Mouse (Mus musculus): ENCODE measurements around the gene Tia1. TPM values are rescaled to one million over a fixed set of nuclear protein-coding genes. Genes with fewer than 3 reads are reported as not detected.

The Tia1 gene
- polyA plus RNA-seq, 1 experiment from 2014 or later, result 232 TPM

DNA sequence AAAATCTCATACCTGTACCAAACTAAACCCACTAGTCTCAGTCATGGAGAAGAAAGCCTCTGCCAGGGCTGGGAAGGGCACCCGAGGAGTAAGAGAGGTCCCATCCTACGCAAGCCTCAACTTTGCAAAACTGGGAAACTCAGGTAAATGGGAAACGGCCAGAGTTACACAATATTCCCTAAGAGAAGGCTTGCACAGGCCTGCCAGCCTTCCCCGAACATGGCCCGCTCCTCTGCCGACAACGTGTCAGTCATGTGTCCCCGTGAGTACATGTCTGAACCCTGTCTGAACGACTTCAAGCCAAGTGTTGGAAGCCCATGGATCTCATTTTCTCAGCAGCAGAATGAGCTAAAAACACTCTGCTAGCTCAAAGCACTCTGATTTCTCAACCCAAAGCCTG lies 9.0 kb upstream of the Tia1 start:
- 0 out of 2 replicates have a peak overlapping the region, but pooled peaks have one; percentile 5 for H3K9ac ChIP-seq (ENCODE audit: low read depth, low read length)
- no peak for ATAC-seq
- WGBS, result 82% methylated on average over 9 of the region's 9 CpGs

DNA sequence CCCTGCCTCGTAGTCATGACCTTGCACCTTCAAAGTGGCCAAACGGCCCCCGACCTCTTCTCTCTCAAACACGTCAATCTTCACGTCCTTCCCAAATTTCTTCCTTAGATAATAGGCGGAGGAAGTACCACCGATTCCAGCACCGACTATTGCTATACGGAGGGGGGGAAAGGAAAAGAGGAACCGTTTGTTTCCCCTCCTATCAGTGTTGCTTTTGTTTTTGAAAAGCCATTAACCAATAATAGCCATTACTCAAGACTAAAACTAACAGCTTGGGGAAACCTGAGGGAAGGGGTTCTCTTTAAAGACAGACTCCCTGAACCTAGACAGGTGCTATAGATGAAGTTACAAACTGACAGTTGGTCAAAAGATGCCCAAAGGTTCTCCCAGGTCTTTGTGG lies 8.1 kb upstream of the Tia1 start:
- Histone ChIP-seq H3K4me2 (ENCODE audit: low read length) (peak overlapping the region; percentile 80), H3K27ac (ENCODE audit: low read depth, low read length) (peak overlapping the region; percentile 94), H3K9me3 (ENCODE audit: control insufficient read depth, low read length) (no peaks in the 10 kb centered on the region), H3K4me3 (ENCODE audit: low read length) (peak overlapping the region; percentile 83), H3K27me3 (replicated peaks; ENCODE audit: control insufficient read depth, insufficient read depth, low read length) (no peaks in the 10 kb centered on the region), H3K9ac (ENCODE audit: low read depth, low read length) (peak overlapping the region; percentile 94), H3K4me1 (ENCODE audit: control insufficient read depth, insufficient read depth, low read depth, low read length) (peaks cover 28% of the 10 kb centered on the region), H3K36me3 (ENCODE audit: control insufficient read depth, insufficient read depth, low read length) (peaks cover 15% of the 10 kb centered on the region)
- WGBS, result 17% methylated on average over 10 of the region's 10 CpGs
- ATAC-seq, result no peak

More for the DNA sequence above, 9.0 kb upstream of the Tia1 start:
- Histone ChIP-seq H3K4me2 (ENCODE audit: low read length) (peak overlapping the region; percentile 80), H3K4me1 (ENCODE audit: control insufficient read depth, insufficient read depth, low read depth, low read length) (peaks cover 25% of the 10 kb centered on the region), H3K27me3 (replicated peaks; ENCODE audit: control insufficient read depth, insufficient read depth, low read length) (no peaks in the 10 kb centered on the region), H3K27ac (ENCODE audit: low read depth, low read length) (no peak overlapping the region), H3K4me3 (ENCODE audit: low read length) (peak overlapping the region; percentile 83), H3K9me3 (ENCODE audit: control insufficient read depth, low read length) (no peaks in the 10 kb centered on the region), H3K36me3 (ENCODE audit: control insufficient read depth, insufficient read depth, low read length) (peaks cover 24% of the 10 kb centered on the region)

DNA sequence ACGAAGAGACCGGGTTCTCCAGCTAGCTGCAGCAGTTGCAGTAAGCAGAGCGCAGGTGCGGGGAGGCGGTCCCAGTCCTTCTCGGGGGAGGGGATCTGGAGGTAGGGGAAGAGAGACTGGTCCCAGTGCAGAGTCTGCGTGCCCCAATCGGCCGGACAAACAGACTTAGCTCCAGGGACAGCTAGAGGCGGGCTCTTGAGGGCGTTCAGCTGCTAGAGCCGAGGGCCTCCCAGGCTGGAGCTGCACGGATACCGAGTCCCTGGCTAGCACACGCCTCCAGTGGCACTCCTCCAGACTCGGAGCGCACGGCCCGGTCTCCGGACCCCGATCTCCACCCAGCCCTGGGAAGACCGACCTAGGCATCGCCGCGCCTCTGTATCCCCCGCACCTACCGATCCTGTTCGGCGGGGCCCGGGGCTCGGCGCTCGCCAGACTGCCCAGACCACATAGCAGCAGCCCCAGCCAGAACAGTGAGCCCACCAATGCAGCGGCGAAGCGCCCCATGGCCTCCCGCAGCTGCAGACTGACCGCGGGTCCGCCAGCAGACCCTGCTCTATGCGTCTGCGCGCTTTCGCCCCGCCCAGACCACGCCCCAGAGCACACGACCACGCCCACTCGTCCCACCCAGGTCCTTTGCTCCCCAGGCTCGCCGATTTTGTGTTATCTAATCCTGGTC lies 7.3 kb upstream of the Tia1 start, which contains the start of gene Pcyox1:
Gene Pcyox1, minus strand, starts transcription at position 574 of the 676 bp plus-strand sequence.
- peaks cover 28% of the 10 kb centered on the region for H3K4me1 ChIP-seq (ENCODE audit: control insufficient read depth, insufficient read depth, low read depth, low read length)
- H3K27ac ChIP-seq (ENCODE audit: low read depth, low read length), result peak within 1 kb of the TSS; percentile 94
- no peaks in the 10 kb centered on the region for H3K9me3 ChIP-seq (ENCODE audit: control insufficient read depth, low read length)
- peaks cover 8% of the 10 kb centered on the region for H3K36me3 ChIP-seq (ENCODE audit: control insufficient read depth, insufficient read depth, low read length)
- H3K27me3 ChIP-seq (replicated peaks; ENCODE audit: control insufficient read depth, insufficient read depth, low read length), result no peaks in the 10 kb centered on the region
- peak within 1 kb of the TSS; percentile 83 for H3K4me3 ChIP-seq (ENCODE audit: low read length)
- WGBS, result under 1% methylated on average over 39 of the region's 51 CpGs
- H3K9ac ChIP-seq (ENCODE audit: low read depth, low read length), result peak within 1 kb of the TSS; percentile 94
- H3K4me2 ChIP-seq (ENCODE audit: low read length), result peak within 1 kb of the TSS; percentile 80
- peak; percentile 93 for ATAC-seq

DNA sequence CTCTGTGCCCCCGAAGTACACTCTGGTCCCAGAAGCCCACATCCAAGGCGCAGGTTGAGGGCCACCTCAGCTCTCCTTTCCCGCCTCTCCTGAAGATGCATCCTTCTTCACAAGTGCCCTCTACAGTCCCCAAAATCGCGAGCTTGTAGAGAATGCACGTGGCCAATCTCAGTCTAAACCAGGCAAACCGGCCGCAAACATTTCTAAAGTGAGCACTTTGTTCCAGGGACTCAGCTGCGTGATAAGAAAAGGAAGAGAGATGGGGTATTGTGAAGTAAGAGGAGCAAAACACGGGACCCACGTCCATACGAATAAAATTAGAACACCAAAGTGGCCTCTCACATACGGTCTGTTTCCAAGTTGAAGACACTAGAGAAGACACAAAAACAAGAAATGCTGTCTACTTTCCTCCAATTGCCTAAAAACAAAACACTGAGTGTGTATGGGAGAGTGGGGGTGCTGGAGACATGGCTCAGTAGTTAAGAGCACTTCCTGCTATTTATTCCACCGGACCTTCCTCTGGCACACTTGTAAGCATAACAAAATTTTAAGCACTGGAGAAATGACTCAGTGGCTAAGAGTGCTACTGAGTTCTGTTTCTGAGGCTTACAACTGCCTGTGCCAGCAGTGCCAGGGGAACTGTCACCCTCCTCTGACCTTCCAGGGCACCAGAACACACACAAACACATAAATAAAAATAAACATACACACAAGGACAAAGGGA lies 6.6 kb upstream of the Tia1 start:
- ATAC-seq, result peak; percentile 66
- H3K4me1 ChIP-seq (ENCODE audit: control insufficient read depth, insufficient read depth, low read depth, low read length), result peaks cover 28% of the 10 kb centered on the region
- peaks cover 4% of the 10 kb centered on the region; the same call in 1 of the 2 replicates for H3K36me3 ChIP-seq (ENCODE audit: control insufficient read depth, insufficient read depth, low read length)
- H3K27me3 ChIP-seq (replicated peaks; ENCODE audit: control insufficient read depth, insufficient read depth, low read length), result no peaks in the 10 kb centered on the region
- WGBS, result 5% methylated on average over 14 of the region's 14 CpGs
- no peaks in the 10 kb centered on the region for H3K9me3 ChIP-seq (ENCODE audit: control insufficient read depth, low read length)
- peak overlapping the region; percentile 80 for H3K4me2 ChIP-seq (ENCODE audit: low read length)
- H3K4me3 ChIP-seq (ENCODE audit: low read length), result peak overlapping the region; percentile 83
- H3K9ac ChIP-seq (ENCODE audit: low read depth, low read length), result peak overlapping the region; percentile 94
- H3K27ac ChIP-seq (ENCODE audit: low read depth, low read length), result peak overlapping the region; percentile 94

DNA sequence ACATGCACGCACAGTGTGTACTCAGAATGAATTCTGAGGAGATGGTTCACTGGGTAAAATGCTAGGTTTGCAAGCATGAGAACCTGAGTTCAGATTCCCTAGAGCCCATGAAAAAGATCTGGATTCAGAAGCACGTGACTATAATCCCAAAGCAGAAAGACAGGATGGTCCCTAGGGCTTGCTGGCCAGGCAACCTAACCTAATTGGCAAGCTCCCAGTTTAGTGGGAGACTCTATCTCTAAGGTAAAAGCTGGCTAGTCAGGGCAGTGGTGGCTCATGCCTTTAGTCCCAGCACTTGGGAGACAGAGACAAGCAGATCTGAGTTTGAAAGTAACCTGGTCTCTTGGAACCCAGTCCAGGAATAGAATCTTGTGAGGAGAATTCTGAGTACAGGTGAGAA lies 5.0 kb upstream of the Tia1 start:
- Histone ChIP-seq H3K27ac (ENCODE audit: low read depth, low read length) (no peak overlapping the region), H3K4me3 (ENCODE audit: low read length) (no peak overlapping the region), H3K9me3 (ENCODE audit: control insufficient read depth, low read length) (no peaks in the 10 kb centered on the region), H3K4me2 (ENCODE audit: low read length) (no peak overlapping the region), H3K27me3 (replicated peaks; ENCODE audit: control insufficient read depth, insufficient read depth, low read length) (no peaks in the 10 kb centered on the region), H3K4me1 (ENCODE audit: control insufficient read depth, insufficient read depth, low read depth, low read length) (peaks cover 26% of the 10 kb centered on the region), H3K36me3 (ENCODE audit: control insufficient read depth, insufficient read depth, low read length) (no peaks in the 10 kb centered on the region), H3K9ac (ENCODE audit: low read depth, low read length) (no peak overlapping the region)
- ATAC-seq, result no peak
- 80% methylated on average over 2 of the region's 2 CpGs for WGBS

DNA sequence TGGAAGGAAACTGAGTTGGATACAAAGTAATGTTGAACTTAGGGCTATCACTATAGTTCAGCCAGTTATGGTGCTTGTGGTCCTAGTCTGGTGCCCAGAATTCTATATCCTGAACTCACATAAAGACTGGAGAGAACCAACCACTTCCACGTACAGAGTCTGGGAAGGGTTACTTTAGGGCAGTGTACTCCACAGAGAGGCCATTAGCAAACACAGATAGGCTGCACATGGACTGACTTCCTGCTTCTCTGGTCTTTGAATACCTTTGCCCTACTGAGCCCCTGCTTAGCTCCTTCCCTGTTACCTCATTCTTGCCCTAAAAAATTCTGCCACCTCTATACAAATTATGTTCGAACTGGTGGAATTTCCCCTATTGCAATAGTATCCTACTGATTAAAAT lies 4.0 kb upstream of the Tia1 start:
- Histone ChIP-seq H3K36me3 (ENCODE audit: control insufficient read depth, insufficient read depth, low read length) (no peaks in the 10 kb centered on the region), H3K9ac (ENCODE audit: low read depth, low read length) (no peak overlapping the region), H3K4me1 (ENCODE audit: control insufficient read depth, insufficient read depth, low read depth, low read length) (peaks cover 20% of the 10 kb centered on the region), H3K27ac (ENCODE audit: low read depth, low read length) (no peak overlapping the region), H3K9me3 (ENCODE audit: control insufficient read depth, low read length) (no peaks in the 10 kb centered on the region), H3K4me2 (ENCODE audit: low read length) (no peak overlapping the region), H3K4me3 (ENCODE audit: low read length) (no peak overlapping the region), H3K27me3 (replicated peaks; ENCODE audit: control insufficient read depth, insufficient read depth, low read length) (no peaks in the 10 kb centered on the region)
- 85% methylated on average over 2 of the region's 2 CpGs for WGBS
- ATAC-seq, result no peak

DNA sequence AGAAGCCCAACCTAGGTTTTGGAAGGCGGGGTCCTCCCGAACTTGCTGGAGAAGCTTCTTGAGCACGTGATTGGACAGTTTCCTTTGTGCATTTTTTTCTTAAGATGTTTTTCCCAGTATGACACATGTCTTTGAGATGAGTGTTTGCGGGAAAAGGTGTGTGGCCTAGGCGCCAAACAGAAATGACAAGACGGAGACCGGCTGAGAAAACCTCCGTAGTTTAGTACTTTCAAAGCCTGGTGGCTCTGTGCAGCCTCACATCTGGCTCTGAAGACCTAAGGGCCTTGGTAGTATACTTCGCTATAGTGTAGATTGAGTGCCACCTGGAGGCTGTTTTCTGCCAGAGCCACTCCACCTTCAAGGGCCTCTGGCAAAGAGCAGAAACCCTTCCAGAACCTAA lies 3.0 kb upstream of the Tia1 start:
- no peak for ATAC-seq
- peak overlapping the region; percentile 28 for H3K4me3 ChIP-seq (ENCODE audit: low read length)
- no peaks in the 10 kb centered on the region for H3K9me3 ChIP-seq (ENCODE audit: control insufficient read depth, low read length)
- H3K9ac ChIP-seq (ENCODE audit: low read depth, low read length), result peak overlapping the region; percentile 31; the same call in 1 of the 2 replicates
- 7% methylated on average over 9 of the region's 9 CpGs for WGBS
- H3K36me3 ChIP-seq (ENCODE audit: control insufficient read depth, insufficient read depth, low read length), result no peaks in the 10 kb centered on the region
- no peaks in the 10 kb centered on the region for H3K27me3 ChIP-seq (replicated peaks; ENCODE audit: control insufficient read depth, insufficient read depth, low read length)
- H3K4me1 ChIP-seq (ENCODE audit: control insufficient read depth, insufficient read depth, low read depth, low read length), result peaks cover 13% of the 10 kb centered on the region
- H3K4me2 ChIP-seq (ENCODE audit: low read length), result peak overlapping the region; percentile 47
- H3K27ac ChIP-seq (ENCODE audit: low read depth, low read length), result no peak overlapping the region

DNA sequence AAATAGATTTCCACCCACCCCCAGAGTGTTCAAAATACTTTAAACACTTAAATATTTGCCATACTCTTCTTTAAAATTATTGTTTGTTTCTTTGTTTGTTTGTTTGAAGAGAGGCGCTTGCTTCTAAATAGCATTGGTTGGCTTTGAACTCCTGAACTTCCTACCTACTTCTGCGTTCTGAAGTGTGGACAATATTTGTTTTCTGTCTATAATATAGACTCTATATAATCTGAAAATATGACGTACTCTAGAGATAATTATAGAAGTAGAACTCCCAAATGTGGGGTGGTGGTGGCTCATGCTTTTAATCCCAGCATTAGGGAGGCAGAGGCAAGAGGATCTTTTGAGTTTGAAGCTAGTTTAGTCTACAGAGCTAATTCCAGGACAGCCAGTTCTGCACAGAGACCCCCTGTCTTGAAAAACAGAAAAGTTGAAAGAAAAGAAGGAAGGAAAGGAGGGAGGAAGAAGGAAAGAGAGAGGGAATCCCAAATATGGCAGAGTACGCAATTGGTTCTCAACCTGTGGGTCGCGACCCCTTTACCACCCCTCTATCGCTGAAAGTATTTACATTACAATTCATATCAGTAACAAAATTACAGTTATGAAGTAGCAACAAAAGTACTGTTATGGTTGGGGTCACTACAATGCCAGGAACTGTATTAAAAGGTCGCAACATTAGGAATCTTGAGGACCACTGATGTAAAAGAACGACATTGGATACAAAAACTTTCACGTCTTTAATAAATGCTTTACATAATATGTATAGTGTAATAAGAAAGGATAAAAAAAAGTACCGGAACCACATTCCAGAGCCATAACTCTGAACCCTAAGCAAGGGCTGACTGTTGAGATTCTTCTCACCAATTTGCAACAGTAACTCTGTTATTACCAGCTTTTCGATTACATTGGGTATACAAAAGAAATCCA lies 1.1 kb upstream of the Tia1 start:
- no peaks in the 10 kb centered on the region for H3K36me3 ChIP-seq (ENCODE audit: control insufficient read depth, insufficient read depth, low read length)
- H3K4me1 ChIP-seq (ENCODE audit: control insufficient read depth, insufficient read depth, low read depth, low read length), result peaks cover 18% of the 10 kb centered on the region
- H3K9ac ChIP-seq (ENCODE audit: low read depth, low read length), result peak overlapping the region; percentile 35; the same call in 1 of the 2 replicates
- H3K27ac ChIP-seq (ENCODE audit: low read depth, low read length), result no peak overlapping the region
- H3K4me2 ChIP-seq (ENCODE audit: low read length), result peak overlapping the region; percentile 60
- WGBS, result 40% methylated on average over 12 of the region's 12 CpGs
- no peaks in the 10 kb centered on the region for H3K27me3 ChIP-seq (replicated peaks; ENCODE audit: control insufficient read depth, insufficient read depth, low read length)
- H3K4me3 ChIP-seq (ENCODE audit: low read length), result peak overlapping the region; percentile 64
- no peak for ATAC-seq
- H3K9me3 ChIP-seq (ENCODE audit: control insufficient read depth, low read length), result no peaks in the 10 kb centered on the region

Data from hindbrain, embryonic 16.5 days (tissue).